Mouse (Mus musculus) neural tube, embryonic 11.5 days (tissue): ENCODE data around the gene Mtor. TPM values are rescaled to one million over a fixed set of nuclear protein-coding genes. Genes with fewer than 3 reads are reported as not detected.

Source experiments
- ATAC-seq: fragments of 200-750 bp; cut with Nextera tagmentation; 2 replicates; pipeline ENCODE4 v1.8.0; 2017; ENCODE audit warnings: moderate number of reproducible peaks, mild to moderate bottlenecking, moderate TSS enrichment, moderate library complexity; ENCODE audit not compliant: insufficient read depth, low FRiP score, low TSS enrichment
- DNase-seq: peaks from one replicate; pipeline ENCODE4 v3.0.0-alpha.2; 2015; ENCODE audit warnings: low spot score
- H3K27ac ChIP-seq: fragments of 300-500 bp; sonication (generic); 2 replicates; pipeline ENCODE4 v1.5.1; 2014; ENCODE audit warnings: low read depth, mild to moderate bottlenecking, low read length
- H3K27me3 ChIP-seq: fragments of 300-500 bp; sonication (generic); 2 replicates; pipeline ENCODE4 v1.6.1; 2014; ENCODE audit warnings: mild to moderate bottlenecking, low read length, mixed read lengths; ENCODE audit not compliant: control insufficient read depth, insufficient read depth
- H3K36me3 ChIP-seq: fragments of 300-500 bp; sonication (generic); 2 replicates; pipeline ENCODE4 v1.6.1; 2014; ENCODE audit warnings: mild to moderate bottlenecking, low read length, moderate library complexity, mixed read lengths; ENCODE audit not compliant: control insufficient read depth, insufficient read depth
- H3K4me1 ChIP-seq: fragments of 300-500 bp; sonication (generic); 2 replicates; pipeline ENCODE4 v1.6.1; 2014; ENCODE audit warnings: low read length, mixed read lengths; ENCODE audit not compliant: control insufficient read depth, insufficient read depth
- H3K4me2 ChIP-seq: fragments of 300-500 bp; sonication (generic); 2 replicates; pipeline ENCODE4 v1.6.1; 2014; ENCODE audit warnings: low read depth, mild to moderate bottlenecking, moderate library complexity
- H3K4me3 ChIP-seq: fragments of 300-500 bp; sonication (generic); 2 replicates; pipeline ENCODE4 v1.5.1; 2014; ENCODE audit warnings: low read depth, low read length
- H3K9ac ChIP-seq: fragments of 300-500 bp; sonication (generic); 2 replicates; pipeline ENCODE4 v1.6.1; 2014; ENCODE audit warnings: mild to moderate bottlenecking, low read length
- H3K9me3 ChIP-seq: fragments of 300-500 bp; sonication (generic); 2 replicates; pipeline ENCODE4 v1.6.1; 2016; ENCODE audit warnings: low read length; ENCODE audit not compliant: control insufficient read depth
- WGBS: fragments of 180-500 bp; shearing (Covaris S2); extraction: QIAGEN DNeasy Blood & Tissue Kit; methylation state at CpG from one replicate; pipeline ENCODE4 v1.1.7; 2014; 5-methylcytosine and 5-hydroxymethylcytosine counted together
- polyA plus RNA-seq: library from polyadenylated mRNA; unstranded; fragments of >200 nt; fragmentation: Nextera tagmentation; extraction: Ambion mirVana; gene quantifications from 2 replicates; pipeline ENCODE4 v1.2.1, GENCODE M21; 2014

Mtor gene
- polyA plus RNA-seq, 1 experiment from 2014 or later: 34.1 TPM

- ATAC-seq (no peak), DNase-seq (no peak)
- Histone ChIP-seq H3K4me2 (no peak overlapping the region), H3K4me1 (peaks cover 9% of the 10 kb centered on the region), H3K4me3 (no peak overlapping the region), H3K27me3 (no peaks in the 10 kb centered on the region), H3K27ac (no peak overlapping the region), H3K9me3 (no peaks in the 10 kb centered on the region), H3K9ac (no peak overlapping the region), H3K36me3 (peaks cover 15% of the 10 kb centered on the region)
- 90% methylated on average over 6 of the region's 6 CpGs for WGBS
These were observed 147.5 kb downstream of the Mtor start for GRCm38 (mm10) chr4:148595916-148596315.

GRCm38 (mm10) chr4:148596731-148597130, 148.3 kb downstream of the Mtor start:
- H3K4me1 ChIP-seq: peaks cover 9% of the 10 kb centered on the region
- no peak overlapping the region for H3K9ac ChIP-seq
- H3K4me2 ChIP-seq: no peak overlapping the region
- H3K9me3 ChIP-seq: no peaks in the 10 kb centered on the region
- H3K27me3 ChIP-seq: no peaks in the 10 kb centered on the region
- WGBS: 99% methylated on average over 3 of the region's 3 CpGs
- peaks cover 15% of the 10 kb centered on the region for H3K36me3 ChIP-seq
- DNase-seq: no peak
- H3K27ac ChIP-seq: no peak overlapping the region
- no peak overlapping the region for H3K4me3 ChIP-seq
- ATAC-seq: no peak

GRCm38 (mm10) chr4:148598826-148599225, 150.4 kb downstream of the Mtor start:
- Histone ChIP-seq H3K9me3 (no peaks in the 10 kb centered on the region), H3K36me3 (peaks cover 15% of the 10 kb centered on the region)

DNA sequence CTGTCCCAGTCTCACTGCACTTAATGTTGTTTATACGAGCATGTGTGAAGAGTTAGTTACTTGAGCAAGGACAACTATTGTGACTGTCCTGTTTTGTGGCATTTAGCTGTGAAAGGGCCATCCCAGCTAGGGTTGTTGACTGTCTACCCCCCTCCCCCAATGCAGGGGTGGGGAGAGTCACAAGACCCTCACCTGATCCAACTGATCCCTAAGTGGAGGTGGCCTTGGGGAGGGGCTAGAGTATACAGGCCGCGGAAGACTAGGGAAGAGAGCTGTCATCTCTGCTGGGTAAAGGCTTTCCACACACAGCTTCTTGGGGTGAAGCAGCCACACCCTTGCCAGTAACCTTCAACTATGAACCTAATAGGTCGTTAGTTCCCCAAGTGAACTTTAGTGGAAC, 151.9 kb downstream of the Mtor start:
- H3K9me3 ChIP-seq: no peaks in the 10 kb centered on the region
- no peaks in the 10 kb centered on the region for H3K27me3 ChIP-seq
- no peak for DNase-seq
- no peak overlapping the region for H3K4me3 ChIP-seq
- ATAC-seq: no peak
- no peak overlapping the region for H3K9ac ChIP-seq
- H3K36me3 ChIP-seq: peaks cover 1% of the 10 kb centered on the region; the same call in 1 of the 2 replicates
- H3K4me1 ChIP-seq: no peaks in the 10 kb centered on the region
- H3K27ac ChIP-seq: no peak overlapping the region
- no peak overlapping the region for H3K4me2 ChIP-seq
- WGBS: 87% methylated on average over 4 of the region's 4 CpGs

More at GRCm38 (mm10) chr4:148598826-148599225, 150.4 kb downstream of the Mtor start:
- Histone ChIP-seq H3K27ac (no peak overlapping the region), H3K9ac (no peak overlapping the region), H3K4me2 (no peak overlapping the region), H3K4me3 (no peak overlapping the region), H3K27me3 (no peaks in the 10 kb centered on the region), H3K4me1 (no peaks in the 10 kb centered on the region)
- ATAC-seq: no peak
- DNase-seq: no peak
- WGBS: 95% methylated on average over 12 of the region's 12 CpGs

GRCm38 (mm10) chr4:148601871-148602270, 153.5 kb downstream of the Mtor start:
- H3K4me2 ChIP-seq: no peak overlapping the region
- no peaks in the 10 kb centered on the region for H3K9me3 ChIP-seq
- ATAC-seq: no peak
- no peak overlapping the region for H3K4me3 ChIP-seq
- WGBS: 88% methylated on average over 4 of the region's 4 CpGs
- no peak overlapping the region for H3K9ac ChIP-seq
- no peaks in the 10 kb centered on the region for H3K4me1 ChIP-seq
- H3K36me3 ChIP-seq: no peaks in the 10 kb centered on the region
- H3K27ac ChIP-seq: no peak overlapping the region
- no peak for DNase-seq
- no peaks in the 10 kb centered on the region for H3K27me3 ChIP-seq

DNA sequence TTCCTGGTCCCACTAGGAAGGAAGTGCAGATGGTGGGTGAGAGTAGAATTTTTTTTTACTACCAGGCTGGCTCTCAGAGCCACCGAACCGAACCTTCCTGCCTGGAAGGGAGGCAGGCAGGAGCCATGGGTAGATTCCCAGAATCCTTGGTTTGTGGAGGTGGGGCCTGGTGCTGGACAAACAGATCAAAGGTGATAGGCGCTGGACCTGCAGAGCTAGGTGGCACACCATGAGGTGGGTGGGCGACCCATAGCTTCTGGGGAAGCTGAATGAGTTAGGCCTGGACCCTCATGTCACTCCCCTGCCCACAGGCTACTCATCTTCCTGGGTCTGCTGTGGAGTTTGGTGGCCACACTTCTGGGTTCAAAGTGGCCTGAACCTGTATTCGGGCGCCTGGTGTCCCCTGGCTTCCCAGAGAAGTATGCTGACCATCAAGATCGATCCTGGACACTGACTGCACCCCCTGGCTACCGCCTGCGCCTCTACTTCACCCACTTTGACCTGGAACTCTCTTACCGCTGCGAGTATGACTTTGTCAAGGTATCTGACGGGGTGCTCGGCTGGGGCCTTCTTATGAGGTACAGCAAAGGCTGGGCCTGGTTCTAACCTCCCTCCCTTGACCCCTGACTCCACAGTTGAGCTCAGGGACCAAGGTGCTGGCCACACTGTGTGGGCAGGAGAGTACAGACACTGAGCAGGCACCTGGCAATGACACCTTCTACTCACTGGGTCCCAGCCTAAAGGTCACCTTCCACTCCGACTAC, 154.1 kb downstream of the Mtor start, which contains the start of gene Masp2:
TSS of gene Masp2 (plus strand) at position 198 of the 764 bp plus-strand sequence.
- no peak within 1 kb of the TSS for H3K4me3 ChIP-seq
- ATAC-seq (no peak), DNase-seq (no peak)
- H3K27me3 ChIP-seq: no peaks in the 10 kb centered on the region
- no peak within 1 kb of the TSS for H3K27ac ChIP-seq
- H3K9ac ChIP-seq: no peak within 1 kb of the TSS
- no peaks in the 10 kb centered on the region for H3K4me1 ChIP-seq
- H3K36me3 ChIP-seq: no peaks in the 10 kb centered on the region
- no peak within 1 kb of the TSS for H3K4me2 ChIP-seq
- WGBS: 92% methylated on average over 14 of the region's 14 CpGs
- no peaks in the 10 kb centered on the region for H3K9me3 ChIP-seq

DNA sequence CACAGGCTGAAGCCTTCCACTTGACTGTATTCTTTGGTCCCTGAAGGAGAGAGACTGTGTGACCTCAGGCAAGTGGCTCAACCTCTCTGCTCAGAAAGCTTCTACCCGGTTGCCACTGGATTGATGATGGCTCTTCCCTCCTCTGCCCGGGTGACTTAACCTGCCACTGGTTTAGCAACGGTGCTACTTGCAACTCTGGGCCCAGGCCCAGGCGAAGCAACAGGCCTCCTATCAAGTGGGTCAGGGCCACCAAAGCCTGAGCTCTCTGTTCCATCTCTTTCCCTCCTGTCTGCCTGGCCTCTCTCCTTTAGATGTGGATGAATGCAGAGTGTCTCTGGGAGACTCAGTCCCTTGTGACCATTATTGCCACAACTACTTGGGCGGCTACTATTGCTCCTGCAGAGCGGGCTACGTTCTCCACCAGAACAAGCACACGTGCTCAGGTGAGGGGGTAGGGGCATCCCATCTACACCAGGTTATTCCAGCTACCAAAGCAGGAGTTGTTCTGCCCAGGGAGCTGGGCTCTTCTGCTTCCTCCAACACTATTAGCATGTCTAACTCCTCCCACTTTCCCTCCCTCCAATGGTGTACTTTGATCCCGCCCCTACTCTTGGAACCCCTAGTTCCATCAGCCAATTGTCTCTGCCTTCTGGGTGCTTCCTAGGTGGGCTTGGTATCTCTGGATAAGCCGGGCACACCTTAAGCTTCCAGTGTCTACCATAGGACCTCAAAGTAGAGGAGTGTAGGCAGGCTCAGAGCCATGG, 155.1 kb downstream of the Mtor start:
- 69% methylated on average over 10 of the region's 10 CpGs for WGBS
- no peaks in the 10 kb centered on the region for H3K4me1 ChIP-seq
- H3K4me3 ChIP-seq: no peak overlapping the region
- H3K27me3 ChIP-seq: no peaks in the 10 kb centered on the region
- H3K4me2 ChIP-seq: no peak overlapping the region
- DNase-seq: no peak
- no peak for ATAC-seq
- H3K9ac ChIP-seq: no peak overlapping the region
- H3K27ac ChIP-seq: no peak overlapping the region
- no peaks in the 10 kb centered on the region for H3K9me3 ChIP-seq
- H3K36me3 ChIP-seq: no peaks in the 10 kb centered on the region

DNA sequence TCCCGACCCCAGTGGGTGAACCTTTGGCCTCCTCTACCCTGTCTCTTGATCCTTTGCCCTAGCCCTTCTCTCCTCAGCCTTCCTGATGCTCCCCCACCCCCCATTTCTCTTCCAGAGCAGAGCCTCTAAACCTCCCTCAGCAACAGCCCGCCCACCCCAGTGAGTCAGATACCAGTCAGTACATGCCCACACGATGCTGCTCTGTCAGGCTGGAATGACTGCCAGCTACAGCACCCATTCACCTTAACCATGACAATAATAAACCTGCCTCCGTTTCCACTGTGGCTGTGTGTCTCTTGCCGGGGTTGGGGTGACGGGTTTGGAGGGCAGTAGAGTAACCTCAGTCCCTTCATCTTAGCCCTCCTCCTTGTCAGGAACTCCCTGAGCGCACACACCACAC, 155.7 kb downstream of the Mtor start:
- 80% methylated on average over 7 of the region's 7 CpGs for WGBS
- H3K27me3 ChIP-seq: no peaks in the 10 kb centered on the region
- no peak overlapping the region for H3K27ac ChIP-seq
- no peak overlapping the region for H3K9ac ChIP-seq
- no peaks in the 10 kb centered on the region for H3K4me1 ChIP-seq
- no peak overlapping the region for H3K4me2 ChIP-seq
- no peak overlapping the region for H3K4me3 ChIP-seq
- ATAC-seq: no peak
- DNase-seq: no peak
- no peaks in the 10 kb centered on the region for H3K36me3 ChIP-seq
- H3K9me3 ChIP-seq: no peaks in the 10 kb centered on the region
